Mouse (Mus musculus) forebrain, embryonic 16.5 days (tissue): ENCODE results near the gene Cryba4. TPM values are rescaled to one million over a fixed set of nuclear protein-coding genes. Genes with fewer than 3 reads are reported as not detected.

ENCODE experiments used
- ATAC-seq: fragments of 200-750 bp; cut with Nextera tagmentation; 2 replicates; pipeline ENCODE4 v1.8.0; 2017; ENCODE audit warnings: mild to moderate bottlenecking, moderate library complexity
- H3K27ac ChIP-seq: fragments of 300-500 bp; sonication (generic); 2 replicates; pipeline ENCODE4 v1.5.1; 2014; ENCODE audit warnings: low read length, control low read depth
- H3K27me3 ChIP-seq: fragments of 300-500 bp; sonication (generic); replicated peaks from 2 replicates; pipeline ENCODE4 v1.6.1; 2014; ENCODE audit warnings: low read length; ENCODE audit not compliant: control insufficient read depth, insufficient read depth
- H3K36me3 ChIP-seq: fragments of 300-500 bp; sonication (generic); 2 replicates; pipeline ENCODE4 v1.6.1; 2014; ENCODE audit not compliant: control insufficient read depth, insufficient read depth
- H3K4me1 ChIP-seq: fragments of 300-500 bp; sonication (generic); replicated peaks from 2 replicates; pipeline ENCODE4 v1.6.1; 2014; ENCODE audit warnings: low read length; ENCODE audit not compliant: control insufficient read depth, insufficient read depth
- H3K4me2 ChIP-seq: fragments of 300-500 bp; sonication (generic); 2 replicates; pipeline ENCODE4 v1.6.1; 2014; ENCODE audit warnings: mild to moderate bottlenecking, low read length, control low read depth
- H3K4me3 ChIP-seq: fragments of 300-500 bp; sonication (generic); replicated peaks from 2 replicates; pipeline ENCODE4 v1.5.1; 2014; ENCODE audit warnings: mild to moderate bottlenecking, low read length, control low read depth
- H3K9ac ChIP-seq: fragments of 300-500 bp; sonication (generic); replicated peaks from 2 replicates; pipeline ENCODE4 v1.6.1; 2014; ENCODE audit warnings: low read depth, low read length, control low read depth
- H3K9me3 ChIP-seq: fragments of 300-500 bp; sonication (generic); 2 replicates; pipeline ENCODE4 v1.6.1; 2016; ENCODE audit warnings: low read length; ENCODE audit not compliant: control insufficient read depth
- WGBS: fragments of 180-500 bp; shearing (Covaris S2); extraction: QIAGEN DNeasy Blood & Tissue Kit; methylation state at CpG from one replicate; pipeline ENCODE4 v1.1.7; 2014; 5-methylcytosine and 5-hydroxymethylcytosine counted together
- polyA plus RNA-seq: library from polyadenylated mRNA; unstranded; fragments of >200 nt; fragmentation: Nextera tagmentation; extraction: Ambion mirVana; gene quantifications from 2 replicates; pipeline ENCODE4 v1.2.1, GENCODE M21; 2015

Gene Cryba4
- polyA plus RNA-seq, 1 experiment from 2014 or later, result 1.4 TPM

- no peaks in the 10 kb centered on the region for H3K9me3 ChIP-seq
- peaks cover 2% of the 10 kb centered on the region; the same call in 1 of the 2 replicates for H3K4me1 ChIP-seq
- H3K36me3 ChIP-seq, result no peaks in the 10 kb centered on the region
- ATAC-seq, result no peak
- H3K27ac ChIP-seq, result no peak overlapping the region
- 27% methylated on average over 16 of the region's 16 CpGs for WGBS
- H3K27me3 ChIP-seq, result no peaks in the 10 kb centered on the region
- H3K4me2 ChIP-seq, result no peak overlapping the region
- no peak overlapping the region for H3K4me3 ChIP-seq
- H3K9ac ChIP-seq, result no peak overlapping the region; the same call in 1 of the 2 replicates
Observed at GRCm38 (mm10) chr5:112206543-112207255, 45.6 kb downstream of the Cryba4 start.

- WGBS, result 89% methylated on average over 6 of the region's 6 CpGs
- no peak overlapping the region for H3K9ac ChIP-seq
- H3K9me3 ChIP-seq, result no peaks in the 10 kb centered on the region
- H3K4me3 ChIP-seq, result no peak overlapping the region
- no peaks in the 10 kb centered on the region for H3K36me3 ChIP-seq
- ATAC-seq, result no peak
- no peaks in the 10 kb centered on the region for H3K27me3 ChIP-seq
- no peak overlapping the region for H3K4me2 ChIP-seq
- H3K27ac ChIP-seq, result no peak overlapping the region
- no peaks in the 10 kb centered on the region for H3K4me1 ChIP-seq
Observed at GRCm38 (mm10) chr5:112199656-112200055, 52.7 kb downstream of the Cryba4 start.

Other genes with a start within 250 kb of the Cryba4 start
- 4.6 and 5.8 TPM in 2 replicates for gene Crybb1, start 3.3 kb upstream of the Cryba4 start, polyA plus RNA-seq
- 27.9 and 30.2 TPM in 2 replicates for gene Tpst2, start 24.2 kb upstream of the Cryba4 start, polyA plus RNA-seq
- 34.7 and 36.7 TPM in 2 replicates for gene Tfip11, start 73.8 kb upstream of the Cryba4 start, polyA plus RNA-seq
- gene Srrd, start 90.5 kb upstream of the Cryba4 start, polyA plus RNA-seq, result 52.6 and 62.5 TPM in 2 replicates
- 30.1 and 37.6 TPM in 2 replicates for gene Hps4, start 90.6 kb upstream of the Cryba4 start, polyA plus RNA-seq
- gene Gm6583, start 103.5 kb upstream of the Cryba4 start, polyA plus RNA-seq, result 0.09 and 0.17 TPM in 2 replicates
- gene Asphd2, start 142.3 kb upstream of the Cryba4 start, polyA plus RNA-seq, result 41.1 and 43.8 TPM in 2 replicates
- 0.43 and 1.3 TPM in 2 replicates for gene Gm6588, start 196.9 kb upstream of the Cryba4 start, polyA plus RNA-seq